Mouse (Mus musculus): ENCODE data around the gene Ehmt1. TPM values are rescaled to one million over a fixed set of nuclear protein-coding genes. Genes with fewer than 3 reads are reported as not detected.

Gene Ehmt1
- polyA plus RNA-seq, 1 experiment from 2014 or later, result 148 TPM

DNA sequence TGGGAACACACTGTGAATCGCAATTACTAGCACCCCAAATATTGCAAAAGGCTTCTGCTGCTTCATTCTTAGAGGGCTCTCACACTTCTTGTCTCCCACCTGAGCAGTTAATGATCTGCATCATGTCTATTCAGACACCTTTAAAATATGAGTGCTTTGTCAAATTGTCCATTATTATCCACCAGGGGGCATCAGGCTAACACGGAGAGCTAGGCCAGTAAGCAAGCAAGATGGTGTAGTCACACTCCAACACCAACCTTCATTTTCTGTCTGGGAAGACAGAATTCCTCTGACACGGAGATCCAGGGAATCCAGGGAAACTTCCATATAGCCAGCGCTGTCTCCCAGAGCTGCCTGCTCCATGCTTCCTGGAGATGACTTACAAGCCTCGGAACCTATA, 67.0 kb downstream of the Ehmt1 start:
- Histone ChIP-seq H3K27me3 (no peaks in the 10 kb centered on the region), H3K27ac (no peak overlapping the region), H3K4me3 (replicated peaks) (no peak overlapping the region), H3K4me2 (no peak overlapping the region), H3K36me3 (replicated peaks) (peaks cover 71% of the 10 kb centered on the region), H3K9me3 (no peaks in the 10 kb centered on the region), H3K9ac (no peak overlapping the region), H3K4me1 (no peaks in the 10 kb centered on the region)
- no peak for ATAC-seq (ENCODE audit: low FRiP score)
- WGBS, result 80% methylated on average over 5 of the region's 5 CpGs

DNA sequence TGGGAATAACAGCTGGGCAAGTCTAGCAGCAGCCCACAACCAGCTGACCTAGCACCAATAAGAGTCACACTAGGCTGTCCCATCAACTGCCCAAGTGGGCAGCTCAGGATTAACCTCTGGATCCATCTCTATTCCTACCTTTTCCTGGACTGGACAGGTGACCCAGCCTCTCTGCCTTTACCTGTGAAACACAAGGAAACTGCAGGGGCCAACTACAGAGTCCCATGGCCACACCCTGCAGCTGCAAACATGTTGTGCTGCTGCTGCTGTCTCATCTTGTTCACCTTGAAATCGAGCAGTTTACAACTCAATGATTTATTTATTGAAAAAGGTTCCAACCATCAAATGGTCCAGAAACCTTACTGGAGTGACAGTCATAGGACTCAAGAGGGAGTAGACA, 72.9 kb downstream of the Ehmt1 start:
- H3K27me3 ChIP-seq, result no peaks in the 10 kb centered on the region
- H3K4me1 ChIP-seq, result no peaks in the 10 kb centered on the region
- no peak overlapping the region for H3K4me2 ChIP-seq
- H3K9ac ChIP-seq, result no peak overlapping the region
- H3K4me3 ChIP-seq (replicated peaks), result no peak overlapping the region
- peaks cover 58% of the 10 kb centered on the region for H3K36me3 ChIP-seq (replicated peaks)
- no peak for ATAC-seq (ENCODE audit: low FRiP score)
- no peaks in the 10 kb centered on the region for H3K9me3 ChIP-seq
- WGBS, result 95% methylated on average over 1 of the region's 1 CpGs
- no peak overlapping the region for H3K27ac ChIP-seq

DNA sequence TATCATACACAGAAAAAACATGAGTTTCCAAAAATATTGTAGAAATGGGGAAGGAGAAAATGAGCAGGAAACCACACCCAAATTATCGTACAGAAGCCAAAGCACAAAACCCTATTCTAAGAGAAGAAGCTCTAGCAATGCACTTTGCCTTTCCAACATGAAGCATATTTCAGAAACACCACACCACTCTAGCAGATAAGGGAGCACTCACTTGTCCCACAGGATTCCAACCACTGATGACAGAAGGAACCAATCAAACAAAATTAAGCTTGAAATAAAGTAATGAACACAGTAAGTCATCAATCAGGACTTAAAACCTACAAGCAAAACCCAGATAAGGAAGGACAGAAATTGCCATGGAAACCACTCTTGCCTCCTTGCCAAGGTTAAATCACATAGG, 74.2 kb downstream of the Ehmt1 start:
- no peaks in the 10 kb centered on the region for H3K27me3 ChIP-seq
- H3K4me2 ChIP-seq, result no peak overlapping the region
- no peak overlapping the region for H3K9ac ChIP-seq
- no peak overlapping the region for H3K27ac ChIP-seq
- WGBS, result 89% methylated on average over 1 of the region's 1 CpGs
- peaks cover 55% of the 10 kb centered on the region for H3K36me3 ChIP-seq (replicated peaks)
- H3K9me3 ChIP-seq, result no peaks in the 10 kb centered on the region
- H3K4me3 ChIP-seq (replicated peaks), result no peak overlapping the region
- ATAC-seq (ENCODE audit: low FRiP score), result no peak
- H3K4me1 ChIP-seq, result no peaks in the 10 kb centered on the region

DNA sequence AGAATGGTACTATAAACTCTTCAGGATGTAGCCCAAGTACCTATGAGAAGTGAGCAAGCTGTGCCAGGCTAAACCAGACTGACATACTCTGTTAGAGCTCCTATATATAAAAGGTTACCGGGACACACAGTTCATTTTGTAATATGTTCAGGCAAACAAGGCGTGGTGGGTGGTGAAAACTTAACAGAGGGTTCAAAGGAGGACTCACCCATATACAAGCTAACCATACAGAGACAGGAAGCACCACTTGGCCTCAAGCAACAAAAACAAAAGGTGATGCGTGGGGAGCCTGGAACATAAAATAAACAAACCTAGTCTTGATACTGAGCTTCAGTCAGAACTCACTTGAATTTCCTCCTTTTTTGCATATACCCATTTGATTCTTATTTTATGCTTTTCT, 88.8 kb downstream of the Ehmt1 start:
- WGBS, result 95% methylated on average over 3 of the region's 3 CpGs
- no peaks in the 10 kb centered on the region for H3K9me3 ChIP-seq
- ATAC-seq (ENCODE audit: low FRiP score), result no peak
- H3K4me2 ChIP-seq, result no peak overlapping the region
- H3K36me3 ChIP-seq (replicated peaks), result peaks cover 69% of the 10 kb centered on the region
- H3K4me1 ChIP-seq, result no peaks in the 10 kb centered on the region
- no peak overlapping the region for H3K4me3 ChIP-seq (replicated peaks)
- no peaks in the 10 kb centered on the region for H3K27me3 ChIP-seq
- no peak overlapping the region for H3K27ac ChIP-seq
- H3K9ac ChIP-seq, result no peak overlapping the region

DNA sequence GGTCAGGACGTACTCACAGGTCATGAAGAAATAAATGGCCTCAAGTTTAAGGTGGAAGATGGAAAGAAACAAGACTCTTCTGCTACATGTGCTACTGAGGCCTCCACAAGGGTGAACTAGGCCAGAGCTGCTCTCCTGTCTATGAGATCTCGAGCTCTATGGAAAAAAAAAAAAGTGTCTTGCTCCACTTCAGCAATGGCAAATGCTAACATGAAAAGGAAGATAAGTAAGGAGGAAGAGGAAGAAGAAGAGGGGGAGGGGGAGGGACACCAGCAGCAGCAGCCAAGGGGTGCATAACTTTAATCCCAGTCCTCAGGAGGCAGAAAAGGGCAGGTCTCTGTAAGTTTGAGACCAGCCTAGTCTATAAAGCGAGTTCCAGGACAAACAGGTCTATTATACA, 109.7 kb downstream of the Ehmt1 start:
- Histone ChIP-seq H3K9ac (no peak overlapping the region), H3K9me3 (no peaks in the 10 kb centered on the region), H3K4me3 (replicated peaks) (no peak overlapping the region), H3K36me3 (replicated peaks) (peaks cover 88% of the 10 kb centered on the region), H3K4me2 (no peak overlapping the region), H3K4me1 (no peaks in the 10 kb centered on the region), H3K27me3 (no peaks in the 10 kb centered on the region), H3K27ac (no peak overlapping the region)
- ATAC-seq (ENCODE audit: low FRiP score), result no peak
- 89% methylated on average over 3 of the region's 3 CpGs for WGBS

DNA sequence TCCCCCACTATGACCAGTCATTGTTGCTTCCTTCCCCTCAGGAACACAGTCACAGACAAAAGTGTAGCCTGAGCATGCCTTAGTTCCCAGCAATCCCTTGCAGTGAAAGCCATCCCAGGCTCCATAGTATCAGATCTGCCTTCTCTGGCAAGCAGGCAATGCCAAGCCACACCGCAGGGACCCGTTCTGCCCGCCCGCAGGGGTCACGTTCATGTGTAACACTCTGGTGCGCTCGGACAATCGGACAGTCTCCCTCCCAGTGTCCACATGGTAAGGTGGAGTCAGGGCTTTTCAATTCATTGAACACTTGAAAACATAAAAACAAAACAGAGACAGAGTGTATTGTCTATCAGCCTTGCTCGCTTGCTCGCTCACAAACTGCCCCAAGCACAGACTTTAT, 111.7 kb downstream of the Ehmt1 start:
- no peak for ATAC-seq (ENCODE audit: low FRiP score)
- Histone ChIP-seq H3K4me1 (no peaks in the 10 kb centered on the region), H3K9ac (no peak overlapping the region), H3K9me3 (no peaks in the 10 kb centered on the region), H3K27me3 (no peaks in the 10 kb centered on the region), H3K36me3 (replicated peaks) (peaks cover 91% of the 10 kb centered on the region), H3K4me3 (replicated peaks) (no peak overlapping the region), H3K27ac (no peak overlapping the region), H3K4me2 (no peak overlapping the region)
- WGBS, result 83% methylated on average over 10 of the region's 10 CpGs

DNA sequence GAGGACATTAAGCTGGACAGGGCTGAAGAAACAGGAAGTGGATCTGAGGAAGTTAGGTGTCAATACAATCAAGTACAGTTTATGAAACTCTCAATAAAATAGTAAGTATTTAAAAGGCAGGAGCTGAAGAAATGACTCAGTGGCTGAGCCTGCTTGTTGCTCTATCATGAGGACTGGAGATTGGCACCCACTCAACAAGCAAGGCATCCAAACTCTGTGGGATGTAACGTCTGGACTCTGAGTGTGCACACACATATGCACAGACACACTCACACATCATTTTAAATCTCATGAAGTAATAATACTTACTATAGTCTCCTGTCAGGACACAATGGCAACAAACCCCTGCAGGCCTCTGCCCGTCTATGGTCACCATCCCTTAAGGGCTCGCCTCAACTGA, 112.4 kb downstream of the Ehmt1 start:
- Histone ChIP-seq H3K4me2 (no peak overlapping the region), H3K4me1 (no peaks in the 10 kb centered on the region), H3K36me3 (replicated peaks) (peaks cover 91% of the 10 kb centered on the region), H3K4me3 (replicated peaks) (no peak overlapping the region), H3K9ac (no peak overlapping the region), H3K9me3 (no peaks in the 10 kb centered on the region), H3K27ac (no peak overlapping the region), H3K27me3 (no peaks in the 10 kb centered on the region)
- WGBS, result 94% methylated on average over 3 of the region's 3 CpGs
- no peak for ATAC-seq (ENCODE audit: low FRiP score)

DNA sequence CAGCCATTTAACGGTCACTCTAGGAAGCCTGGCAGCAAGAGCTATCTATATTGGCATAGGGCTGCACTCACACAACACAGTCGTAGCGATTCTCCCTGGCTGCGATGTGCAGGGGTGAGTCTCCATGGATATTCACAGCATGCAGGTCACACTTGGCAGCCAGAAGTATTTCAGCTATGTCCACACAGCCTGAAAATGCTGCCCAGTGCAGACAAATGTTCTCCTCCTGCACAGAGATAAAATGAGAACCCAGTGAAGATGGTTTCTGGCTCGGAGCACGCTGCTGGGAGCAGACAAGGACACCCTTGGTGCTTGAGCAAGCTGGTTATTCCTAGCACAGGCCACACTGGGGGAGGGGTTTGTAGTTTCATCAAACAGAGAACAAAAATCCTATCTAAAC, 113.3 kb downstream of the Ehmt1 start:
- Histone ChIP-seq H3K27ac (no peak overlapping the region), H3K4me3 (replicated peaks) (no peak overlapping the region), H3K27me3 (no peaks in the 10 kb centered on the region), H3K4me1 (no peaks in the 10 kb centered on the region), H3K36me3 (replicated peaks) (peaks cover 96% of the 10 kb centered on the region), H3K9ac (no peak overlapping the region), H3K9me3 (no peaks in the 10 kb centered on the region), H3K4me2 (no peak overlapping the region)
- ATAC-seq (ENCODE audit: low FRiP score), result no peak
- WGBS, result 92% methylated on average over 6 of the region's 6 CpGs

DNA sequence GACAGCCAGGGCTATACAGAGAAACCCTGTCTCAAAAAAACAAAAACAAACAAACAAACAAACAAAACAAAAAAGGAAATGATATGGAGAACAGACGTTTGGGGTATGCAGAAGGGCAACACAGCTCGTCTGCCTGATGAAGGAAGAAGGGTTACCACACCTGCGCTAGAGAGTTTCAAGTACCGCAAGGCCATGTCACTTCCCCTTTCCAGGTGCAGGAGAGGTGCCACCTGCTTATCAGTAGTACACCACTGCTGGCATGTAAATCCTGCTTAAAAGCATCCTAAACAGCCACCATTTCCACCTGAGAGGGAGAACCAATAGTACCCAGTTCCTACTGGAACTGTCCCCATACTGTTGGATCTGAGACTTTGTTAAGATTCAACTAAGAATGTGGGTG, 113.8 kb downstream of the Ehmt1 start:
- Histone ChIP-seq H3K4me3 (replicated peaks) (no peak overlapping the region), H3K27ac (no peak overlapping the region), H3K4me2 (no peak overlapping the region), H3K36me3 (replicated peaks) (peaks cover 96% of the 10 kb centered on the region), H3K9me3 (no peaks in the 10 kb centered on the region), H3K9ac (no peak overlapping the region), H3K4me1 (no peaks in the 10 kb centered on the region), H3K27me3 (no peaks in the 10 kb centered on the region)
- ATAC-seq (ENCODE audit: low FRiP score), result no peak
- WGBS, result 92% methylated on average over 4 of the region's 4 CpGs

DNA sequence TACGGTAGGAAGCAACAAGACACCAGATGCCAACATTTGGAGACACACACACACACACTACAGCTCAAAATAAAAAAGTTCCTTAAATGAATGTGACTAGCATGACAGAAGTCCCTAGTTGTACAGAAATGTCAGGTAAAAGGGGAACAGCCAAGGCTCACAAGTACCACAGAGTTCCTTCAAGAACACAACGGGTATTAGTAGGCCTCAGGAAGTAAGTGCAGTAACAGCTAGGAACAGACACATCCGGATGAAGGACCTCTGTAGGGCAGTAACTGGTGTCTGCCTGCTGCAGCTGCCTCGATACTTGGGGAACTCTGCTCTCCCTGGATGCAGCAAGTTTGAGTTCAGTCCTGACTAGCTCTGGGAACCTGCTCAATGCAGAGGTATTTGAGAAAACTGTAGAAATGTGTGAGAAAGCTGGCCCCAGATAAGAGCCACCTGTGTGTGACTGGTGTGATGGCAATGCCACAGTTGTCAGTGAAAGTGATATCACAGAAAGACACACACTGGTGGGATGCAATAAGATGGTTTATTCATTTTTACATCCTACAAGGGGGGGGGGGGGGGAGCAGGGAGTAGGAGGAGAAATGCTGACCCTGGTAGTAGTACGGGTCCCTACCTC, 122.5 kb downstream of the Ehmt1 start:
- 90% methylated on average over 5 of the region's 5 CpGs for WGBS
- Histone ChIP-seq H3K27ac (no peak overlapping the region), H3K4me2 (no peak overlapping the region), H3K9me3 (no peaks in the 10 kb centered on the region), H3K36me3 (replicated peaks) (peaks cover 98% of the 10 kb centered on the region), H3K27me3 (no peaks in the 10 kb centered on the region), H3K4me3 (replicated peaks) (no peak overlapping the region), H3K9ac (no peak overlapping the region), H3K4me1 (no peaks in the 10 kb centered on the region)
- ATAC-seq (ENCODE audit: low FRiP score), result no peak

DNA sequence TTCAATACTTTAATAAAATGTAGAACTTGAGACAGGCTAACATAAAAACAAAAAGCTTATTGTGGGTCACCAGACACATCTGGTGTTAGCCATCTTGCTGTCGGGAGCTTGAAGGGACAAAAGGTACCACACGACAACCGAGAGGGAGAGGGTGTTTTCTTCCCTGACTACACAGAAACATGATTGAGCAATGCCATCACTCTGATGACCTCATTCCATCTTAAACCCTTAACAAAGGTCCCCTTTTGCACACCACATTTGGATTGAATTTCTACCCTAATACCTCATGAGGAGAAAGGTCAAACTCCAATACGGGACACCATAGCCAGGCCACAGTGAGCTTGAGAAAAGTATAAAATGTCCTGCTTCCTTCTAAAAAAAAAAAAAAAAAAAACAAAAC, 132.2 kb downstream of the Ehmt1 start:
- no peak overlapping the region for H3K9ac ChIP-seq
- no peak overlapping the region for H3K4me3 ChIP-seq (replicated peaks)
- no peak for ATAC-seq (ENCODE audit: low FRiP score)
- WGBS, result 44% methylated on average over 4 of the region's 4 CpGs
- no peak overlapping the region for H3K27ac ChIP-seq
- no peaks in the 10 kb centered on the region for H3K4me1 ChIP-seq
- H3K9me3 ChIP-seq, result no peaks in the 10 kb centered on the region
- H3K36me3 ChIP-seq (replicated peaks), result peaks cover 23% of the 10 kb centered on the region
- H3K27me3 ChIP-seq, result no peaks in the 10 kb centered on the region
- no peak overlapping the region for H3K4me2 ChIP-seq

DNA sequence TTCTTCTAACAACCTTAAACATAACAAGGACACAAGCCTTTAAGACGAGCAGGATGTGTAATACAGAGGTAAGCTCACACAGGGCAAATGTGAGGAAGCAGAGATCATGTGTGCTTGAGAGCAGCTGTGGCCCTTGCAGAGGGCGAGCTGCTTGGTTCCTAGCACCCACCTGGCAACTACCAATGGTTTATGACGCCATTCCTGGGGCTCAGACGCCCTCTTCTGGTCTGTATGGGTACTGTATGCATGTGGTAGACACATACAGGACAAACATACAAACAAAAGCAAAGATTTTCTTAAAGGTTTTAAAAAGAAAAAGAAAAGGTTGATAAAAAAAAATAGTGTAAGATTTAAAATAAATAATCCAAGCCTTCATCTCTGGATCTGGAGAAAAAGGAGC, 138.2 kb downstream of the Ehmt1 start:
- H3K27ac ChIP-seq, result no peak overlapping the region
- 0 out of 2 replicates have a peak, but pooled peaks cover 3% of the 10 kb centered on the region for H3K9me3 ChIP-seq
- no peak for ATAC-seq (ENCODE audit: low FRiP score)
- H3K27me3 ChIP-seq, result no peaks in the 10 kb centered on the region
- 45% methylated on average over 4 of the region's 4 CpGs for WGBS
- H3K4me1 ChIP-seq, result peaks cover 7% of the 10 kb centered on the region
- H3K9ac ChIP-seq, result no peak overlapping the region
- no peak overlapping the region for H3K4me2 ChIP-seq
- no peak overlapping the region for H3K4me3 ChIP-seq (replicated peaks)
- H3K36me3 ChIP-seq (replicated peaks), result no peaks in the 10 kb centered on the region

DNA sequence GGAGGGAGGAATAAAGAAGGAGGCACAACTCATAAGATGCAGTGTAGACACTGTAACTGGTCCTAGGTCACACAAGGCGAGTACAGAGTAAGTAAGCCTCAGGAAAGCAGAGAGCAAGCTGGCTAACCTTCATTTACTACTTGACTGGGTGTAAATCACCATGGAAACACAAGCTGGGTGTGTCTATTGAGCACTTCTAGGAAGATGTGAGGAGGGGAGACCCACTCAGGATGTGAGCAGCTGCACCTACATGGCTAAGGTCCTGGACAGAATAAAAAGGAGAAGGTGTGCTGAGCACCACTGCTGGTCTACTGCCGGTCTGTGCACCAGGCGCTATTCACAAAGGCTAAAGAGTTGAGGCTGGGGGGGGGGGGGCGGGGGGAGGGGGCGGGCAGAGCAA, 142.6 kb downstream of the Ehmt1 start:
- Histone ChIP-seq H3K36me3 (replicated peaks) (no peaks in the 10 kb centered on the region), H3K4me1 (peaks cover 11% of the 10 kb centered on the region), H3K4me3 (replicated peaks) (no peak overlapping the region), H3K4me2 (no peak overlapping the region), H3K9ac (no peak overlapping the region), H3K9me3 (0 out of 2 replicates have a peak, but pooled peaks cover 3% of the 10 kb centered on the region), H3K27me3 (no peaks in the 10 kb centered on the region), H3K27ac (no peak overlapping the region)
- ATAC-seq (ENCODE audit: low FRiP score), result no peak
- WGBS, result 11% methylated on average over 1 of the region's 5 CpGs
